Mouse (Mus musculus) CD4-positive, CD25-positive, alpha-beta regulatory T cell, adult 9 weeks (primary cell): Measurements from ENCODE around the gene Olfr107. TPM values are rescaled to one million over a fixed set of nuclear protein-coding genes. Genes with fewer than 3 reads are reported as not detected.

Experiments
- polyA plus RNA-seq: library from polyadenylated mRNA; unstranded; fragments of 100-300 nt; shearing (Covaris generic); gene quantifications from one replicate; pipeline ENCODE4 v1.2.1, GENCODE M21; 2017

Olfr107 gene
- not detected for polyA plus RNA-seq

GRCm38 (mm10) chr17:37398926-37399325 is at the start of gene Olfr107:
Gene Olfr107, plus strand, starts transcription at chr17:37399226.

GRCm38 (mm10) chr17:37359282-37359681 is 39.7 kb upstream of the Olfr107 start, which contains the start of gene Olfr104-ps:
Gene Olfr104-ps, plus strand, starts transcription at chr17:37359582.

GRCm38 (mm10) chr17:37378733-37379132 is 20.3 kb upstream of the Olfr107 start, which contains the start of gene Olfr105-ps:
Gene Olfr105-ps, plus strand, starts transcription at chr17:37379033.

GRCm38 (mm10) chr17:37390093-37390492 is 8.9 kb upstream of the Olfr107 start, which contains the start of gene Olfr106-ps:
Gene Olfr106-ps, plus strand, starts transcription at chr17:37390393.

GRCm38 (mm10) chr17:37445180-37445579 is 46.2 kb downstream of the Olfr107 start, which contains the start of gene Olfr108:
Gene Olfr108, plus strand, starts transcription at chr17:37445480.

Other genes with a start within 250 kb of the Olfr107 start
- not detected for gene Olfr93, start 237.7 kb upstream of the Olfr107 start, polyA plus RNA-seq
- gene Ubd, start 205.3 kb upstream of the Olfr107 start, polyA plus RNA-seq: 0.30 TPM
- not detected for gene Olfr94, start 198.2 kb upstream of the Olfr107 start, polyA plus RNA-seq
- gene Olfr95, start 186.1 kb upstream of the Olfr107 start, polyA plus RNA-seq: not detected
- not detected for gene Olfr96, start 179.1 kb upstream of the Olfr107 start, polyA plus RNA-seq
- gene Olfr97, start 161.9 kb upstream of the Olfr107 start, polyA plus RNA-seq: not detected
- not detected for gene Olfr98, start 135.5 kb upstream of the Olfr107 start, polyA plus RNA-seq
- gene H2-M3, start 129.0 kb upstream of the Olfr107 start, polyA plus RNA-seq: 132 TPM
- gene Olfr99, start 115.8 kb upstream of the Olfr107 start, polyA plus RNA-seq: 3.7 TPM
- gene Olfr101, start 94.9 kb upstream of the Olfr107 start, polyA plus RNA-seq: not detected
- not detected for gene Olfr102, start 82.2 kb upstream of the Olfr107 start, polyA plus RNA-seq
- gene Olfr103, start 59.5 kb upstream of the Olfr107 start, polyA plus RNA-seq: not detected
- not detected for gene Olfr104-ps, start 39.6 kb upstream of the Olfr107 start, polyA plus RNA-seq
- 0.07 TPM for gene Olfr105-ps, start 20.2 kb upstream of the Olfr107 start, polyA plus RNA-seq
- not detected for gene Olfr106-ps, start 8.8 kb upstream of the Olfr107 start, polyA plus RNA-seq
- gene Olfr108, start 46.3 kb downstream of the Olfr107 start, polyA plus RNA-seq: not detected
- not detected for gene Olfr109, start 59.7 kb downstream of the Olfr107 start, polyA plus RNA-seq
- gene H2-M2, start 84.3 kb downstream of the Olfr107 start, polyA plus RNA-seq: 0.27 TPM
- not detected for gene Olfr110, start 93.2 kb downstream of the Olfr107 start, polyA plus RNA-seq
- not detected for gene Olfr111, start 108.8 kb downstream of the Olfr107 start, polyA plus RNA-seq
- not detected for gene Olfr112, start 170.2 kb downstream of the Olfr107 start, polyA plus RNA-seq
- not detected for gene Olfr113, start 178.4 kb downstream of the Olfr107 start, polyA plus RNA-seq
- not detected for gene Olfr114, start 193.5 kb downstream of the Olfr107 start, polyA plus RNA-seq
- gene Olfr115, start 227.9 kb downstream of the Olfr107 start, polyA plus RNA-seq: not detected
- not detected for gene Olfr116, start 228.0 kb downstream of the Olfr107 start, polyA plus RNA-seq